Mouse (Mus musculus) left cerebral cortex, adult 18-20 months (tissue): ENCODE data around the gene Slc4a10. TPM values are rescaled to one million over a fixed set of nuclear protein-coding genes. Genes with fewer than 3 reads are reported as not detected.
"Not testable (repeated sequence)": the region's sequence is repeated elsewhere in the genome, so short reads cannot be mapped to it uniquely, and the experiment has no call there.

Experiments
- DNase-seq, 2 experiments: peaks; one replicate each; pipeline ENCODE4 v3.0.0; 2021 to 2022; ENCODE audit warnings: low spot score in 2 of 2, mixed read lengths in 1 of 2
- long read RNA-seq, 2 experiments: library from polyadenylated mRNA; stranded (forward); transcript quantifications; one replicate each; pipeline ENCODE4 v2.0.0; 2021
- total RNA-seq, 2 experiments: library from RNA; stranded (reverse); gene quantifications; 2 replicates each; pipeline ENCODE4 v1.2.3; 2021

Gene Slc4a10
- total RNA-seq, result 100 to 1,000 TPM; 209 to 225 TPM
- long read RNA-seq, experiment 1, full-length matches to known transcripts, result 28 of 114 reads
- long read RNA-seq, experiment 1, partial matches to known transcripts, result 44 of 114 reads
- long read RNA-seq, experiment 1, other reads (novel, unspliced or antisense), result 42 of 114 reads
- long read RNA-seq, experiment 2, full-length matches to known transcripts, result 22 of 60 reads
- long read RNA-seq, experiment 2, partial matches to known transcripts, result 26 of 60 reads
- long read RNA-seq, experiment 2, other reads (novel, unspliced or antisense), result 12 of 60 reads

- DNase-seq, result peak; percentile 64 to 78
These were observed at the start of gene Slc4a10 for GRCm38 (mm10) chr2:62046421-62046845. TSS of gene Slc4a10 (plus strand) at chr2:62046462.

GRCm38 (mm10) chr2:62001251-62001650 lies 45.0 kb upstream of the Slc4a10 start:
- DNase-seq, result not testable (repeated sequence)

GRCm38 (mm10) chr2:62018209-62018608 lies 28.1 kb upstream of the Slc4a10 start:
- DNase-seq, result no peak

- peak; percentile 12 to 27 for DNase-seq
These were observed 720 bp downstream of the Slc4a10 start for GRCm38 (mm10) chr2:62046861-62047503.

GRCm38 (mm10) chr2:62047504-62048005 lies 1.3 kb downstream of the Slc4a10 start:
- peak; percentile 74 to 82 for DNase-seq

- DNase-seq, result no peak
These were observed 1.9 kb downstream of the Slc4a10 start for GRCm38 (mm10) chr2:62048116-62048515.

- no peak for DNase-seq
These were observed 30.2 kb downstream of the Slc4a10 start for GRCm38 (mm10) chr2:62076512-62076911.

GRCm38 (mm10) chr2:62087566-62087965 lies 41.3 kb downstream of the Slc4a10 start:
- DNase-seq, result no peak

GRCm38 (mm10) chr2:62088715-62089114 lies 42.5 kb downstream of the Slc4a10 start:
- no peak for DNase-seq

- DNase-seq, result no peak
These were observed 42.9 kb downstream of the Slc4a10 start for GRCm38 (mm10) chr2:62089208-62089607.

GRCm38 (mm10) chr2:62100526-62100925 lies 54.3 kb downstream of the Slc4a10 start:
- no peak for DNase-seq

- peak; percentile 30 to 54 for DNase-seq
These were observed 69.1 kb downstream of the Slc4a10 start for GRCm38 (mm10) chr2:62115346-62115745.

GRCm38 (mm10) chr2:62129975-62130374 lies 83.7 kb downstream of the Slc4a10 start:
- DNase-seq, result peak in 1 of 2 experiments; percentile 9

- no peak for DNase-seq
These were observed 88.6 kb downstream of the Slc4a10 start for GRCm38 (mm10) chr2:62134911-62135310.

- DNase-seq, result no peak
These were observed 101.4 kb downstream of the Slc4a10 start for GRCm38 (mm10) chr2:62147636-62148035.

- DNase-seq, result no peak
These were observed 103.2 kb downstream of the Slc4a10 start for GRCm38 (mm10) chr2:62149421-62149820.

- no peak for DNase-seq
These were observed 104.6 kb downstream of the Slc4a10 start for GRCm38 (mm10) chr2:62150830-62151229.

GRCm38 (mm10) chr2:62210109-62210508 lies 163.8 kb downstream of the Slc4a10 start:
- no peak for DNase-seq

- DNase-seq, result no peak
These were observed 164.8 kb downstream of the Slc4a10 start for GRCm38 (mm10) chr2:62211106-62211505.

- DNase-seq, result no peak
These were observed 181.3 kb downstream of the Slc4a10 start for GRCm38 (mm10) chr2:62227563-62227962.

- DNase-seq, result no peak
These were observed 185.0 kb downstream of the Slc4a10 start for GRCm38 (mm10) chr2:62231271-62231670.

GRCm38 (mm10) chr2:62244167-62244566 lies 197.9 kb downstream of the Slc4a10 start:
- DNase-seq, result no peak
